Mouse (Mus musculus) MEL (cell line): ENCODE results near the gene 1110008P14Rik. TPM values are rescaled to one million over a fixed set of nuclear protein-coding genes. Genes with fewer than 3 reads are reported as not detected.

ENCODE experiments used
- DNase-seq: peaks from one replicate; pipeline ENCODE4 v3.0.0; 2011; ENCODE audit warnings: low read depth, low spot score
- H3K27ac ChIP-seq: 2 replicates; pipeline ENCODE4 v1.5.1; 2012; ENCODE audit warnings: low read depth, mild to moderate bottlenecking, control low read depth, low read length, moderate library complexity; ENCODE audit not compliant: control insufficient read depth
- H3K27me3 ChIP-seq, 2 experiments: fragments of 150-350 bp in 1 of 2; sonication (generic) in 1 of 2; 2 replicates each; pipeline ENCODE4 v1.6.1; 2012; ENCODE audit warnings: low read length in 2 of 2, mild to moderate bottlenecking in 2 of 2, improper control_type of control experiment in 1 of 2, moderate library complexity in 1 of 2; ENCODE audit not compliant: insufficient read depth in 2 of 2, control insufficient read depth in 1 of 2
- H3K36me3 ChIP-seq, 2 experiments: 2 replicates each; pipeline ENCODE4 v1.6.1; 2012 to 2014; ENCODE audit warnings: low read length in 2 of 2, improper control_type of control experiment in 1 of 2, inconsistent platforms in 1 of 2, mild to moderate bottlenecking in 1 of 2; ENCODE audit not compliant: insufficient read depth in 2 of 2, control insufficient read depth in 1 of 2
- H3K4me1 ChIP-seq, 2 experiments: fragments of 150-350 bp in 1 of 2; sonication (generic) in 1 of 2; 2 replicates each; pipeline ENCODE4 v1.6.1; 2012; ENCODE audit warnings: low read length in 2 of 2, improper control_type of control experiment in 1 of 2, mild to moderate bottlenecking in 1 of 2; ENCODE audit not compliant: insufficient read depth in 2 of 2, control insufficient read depth in 1 of 2
- H3K4me3 ChIP-seq, 2 experiments: fragments of 150-350 bp in 1 of 2; sonication (generic) in 1 of 2; 2 replicates each; pipeline ENCODE4 v1.5.1; 2012; ENCODE audit warnings: low read depth in 2 of 2, low read length in 2 of 2, mild to moderate bottlenecking in 2 of 2, moderate library complexity in 2 of 2, control low read depth in 1 of 2, improper control_type of control experiment in 1 of 2; ENCODE audit not compliant: control insufficient read depth in 1 of 2, insufficient read depth in 1 of 2
- H3K79me2 ChIP-seq: 2 replicates; pipeline ENCODE4 v1.6.1; 2012; ENCODE audit warnings: mild to moderate bottlenecking, low read length, moderate library complexity; ENCODE audit not compliant: control insufficient read depth, poor library complexity, insufficient read depth
- H3K9ac ChIP-seq: 2 replicates; pipeline ENCODE4 v1.6.1; 2012; ENCODE audit warnings: low read depth, mild to moderate bottlenecking, control low read depth, low read length, moderate library complexity; ENCODE audit not compliant: control insufficient read depth, poor library complexity, severe bottlenecking
- H3K9me3 ChIP-seq: fragments of 150-350 bp; sonication (generic); replicated peaks from 2 replicates; pipeline ENCODE4 v1.6.1; 2012; ENCODE audit warnings: mild to moderate bottlenecking, low read length, improper control_type of control experiment, moderate library complexity; ENCODE audit not compliant: insufficient read depth
- CTCF ChIP-seq, 3 experiments: IDR thresholded peaks in 2 of 3; conservative IDR thresholded peaks in 1 of 3; 2 replicates each; pipeline ENCODE4 v1.5.1; 2011 to 2012; ENCODE audit warnings: low read length in 3 of 3, low read depth in 2 of 3, mild to moderate bottlenecking in 2 of 3, improper control_type of control experiment in 1 of 3, inconsistent platforms in 1 of 3, mixed read lengths in 1 of 3, moderate library complexity in 1 of 3; ENCODE audit not compliant: control insufficient read depth in 1 of 3, insufficient read depth in 1 of 3, poor library complexity in 1 of 3, severe bottlenecking in 1 of 3
- JUND ChIP-seq: IDR thresholded peaks from 2 replicates; pipeline ENCODE4 v1.6.1; 2011; ENCODE audit warnings: low read depth, mild to moderate bottlenecking, improper control_type of control experiment, low read length
- KAT2A ChIP-seq: conservative IDR thresholded peaks from 2 replicates; pipeline ENCODE4 v1.6.1; 2012; ENCODE audit warnings: low read depth, low read length, improper control_type of control experiment, inconsistent platforms
- MAFK ChIP-seq: IDR thresholded peaks from 2 replicates; pipeline ENCODE4 v1.6.1; 2011; ENCODE audit warnings: low read depth, mild to moderate bottlenecking, low read length, improper control_type of control experiment, borderline replicate concordance
- MAX ChIP-seq: IDR thresholded peaks from 2 replicates; pipeline ENCODE4 v1.6.1; 2011; ENCODE audit warnings: low read length, improper control_type of control experiment
- MAZ ChIP-seq: IDR thresholded peaks from 2 replicates; pipeline ENCODE4 v1.6.1; 2012; ENCODE audit warnings: low read depth, mild to moderate bottlenecking, inconsistent platforms, low read length, improper control_type of control experiment
- NRF1 ChIP-seq: IDR thresholded peaks from 2 replicates; pipeline ENCODE4 v1.6.1; 2014; ENCODE audit warnings: low read depth, mild to moderate bottlenecking, inconsistent platforms, low read length, improper control_type of control experiment, moderate library complexity; ENCODE audit not compliant: poor library complexity, insufficient read depth, severe bottlenecking
- POLR2AphosphoS5 ChIP-seq: IDR thresholded peaks from 2 replicates; pipeline ENCODE4 v1.6.1; 2012; ENCODE audit warnings: low read depth, borderline replicate concordance, mild to moderate bottlenecking, inconsistent platforms, low read length, moderate library complexity, mixed read lengths
- SIN3A ChIP-seq: IDR thresholded peaks from 2 replicates; pipeline ENCODE4 v1.6.1; 2012; ENCODE audit warnings: low read length, improper control_type of control experiment, inconsistent platforms
- TCF12 ChIP-seq: IDR thresholded peaks from 2 replicates; pipeline ENCODE4 v1.6.1; 2014; ENCODE audit warnings: low read depth, mild to moderate bottlenecking, inconsistent platforms, low read length, improper control_type of control experiment, moderate library complexity
- ZKSCAN1 ChIP-seq: IDR thresholded peaks from 2 replicates; pipeline ENCODE4 v1.6.1; 2012; ENCODE audit warnings: low read depth, mild to moderate bottlenecking, inconsistent platforms, low read length, improper control_type of control experiment, moderate library complexity
- polyA plus RNA-seq, 2 experiments: library from polyadenylated mRNA; stranded (reverse) in 1 of 2; unstranded in 1 of 2; fragments of >175 nt in 1 of 2; fragments of >200 nt in 1 of 2; gene quantifications; 2 replicates each; pipeline versions ENCODE4 v1.2.1 to v1.2.4; 2012; ENCODE audit warnings: low replicate concordance in 2 of 2, low read depth in 1 of 2; ENCODE audit not compliant: insufficient read length in 2 of 2, insufficient read depth in 1 of 2, missing spikeins in 1 of 2
- total RNA-seq: library from RNA; depleted of rRNA; stranded (reverse); fragments of 300-350 nt; gene quantifications from 2 replicates; pipeline ENCODE4 v1.2.3, GENCODE M21; 2012

Gene 1110008P14Rik
- total and polyA plus RNA-seq, 3 experiments = 62.9 to 63.5 TPM; not detected in 1

DNA sequence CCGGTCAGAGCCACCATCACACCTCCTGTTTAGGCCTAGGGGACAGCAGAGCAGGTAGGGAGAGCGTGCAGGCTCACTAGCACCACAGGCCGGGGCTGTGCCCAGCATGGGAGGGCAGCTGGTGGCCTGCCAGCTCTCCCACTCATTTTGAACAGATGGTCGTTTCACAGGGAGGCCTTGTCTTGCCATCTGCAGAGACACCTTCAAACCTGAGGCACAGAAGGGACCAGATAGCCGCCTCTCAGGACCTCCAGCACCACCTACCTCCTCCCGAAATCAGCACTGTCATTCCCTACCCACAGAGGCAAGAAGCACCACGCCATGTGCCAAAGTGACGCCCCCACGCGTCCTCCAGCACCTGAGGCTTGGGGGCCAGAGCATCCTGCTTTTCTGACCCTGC is 37.7 kb downstream of the 1110008P14Rik start:
- Histone ChIP-seq H3K9me3 (no peaks in the 10 kb centered on the region), H3K27ac (no peak overlapping the region), H3K9ac (no peak overlapping the region), H3K4me3 (no peak overlapping the region), H3K4me1 (no peaks in the 10 kb centered on the region), H3K36me3 (no peaks in the 10 kb centered on the region), H3K79me2 (no peaks in the 10 kb centered on the region), H3K27me3 (no peaks in the 10 kb centered on the region)
- TF ChIP-seq SIN3A (no peak), MAZ (no peak)
- DNase-seq = no peak

DNA sequence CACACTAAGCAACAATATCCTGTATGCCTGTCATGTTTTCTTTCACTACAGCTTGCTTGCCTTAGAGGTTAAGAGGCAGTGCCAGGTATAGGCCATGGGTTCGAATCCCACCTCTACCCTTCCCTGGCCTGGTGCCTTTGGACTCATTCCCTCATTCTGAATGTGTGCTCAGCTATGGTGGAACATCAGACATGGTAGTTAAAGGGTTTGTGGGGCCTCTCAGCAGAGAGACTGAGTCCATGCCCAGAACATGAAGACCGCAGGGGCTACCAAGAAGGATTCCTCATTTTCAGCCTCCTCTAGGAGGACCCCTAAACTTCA is 38.4 kb downstream of the 1110008P14Rik start:
- no peaks in the 10 kb centered on the region for H3K36me3 ChIP-seq
- H3K27ac ChIP-seq = no peak overlapping the region
- H3K27me3 ChIP-seq = no peaks in the 10 kb centered on the region
- TF ChIP-seq KAT2A (no peak), JUND (no peak), NRF1 (no peak), MAZ (no peak)
- no peaks in the 10 kb centered on the region for H3K4me1 ChIP-seq
- no peaks in the 10 kb centered on the region for H3K9me3 ChIP-seq
- no peak for DNase-seq
- H3K79me2 ChIP-seq = no peaks in the 10 kb centered on the region
- H3K4me3 ChIP-seq = no peak overlapping the region
- H3K9ac ChIP-seq = no peak overlapping the region

DNA sequence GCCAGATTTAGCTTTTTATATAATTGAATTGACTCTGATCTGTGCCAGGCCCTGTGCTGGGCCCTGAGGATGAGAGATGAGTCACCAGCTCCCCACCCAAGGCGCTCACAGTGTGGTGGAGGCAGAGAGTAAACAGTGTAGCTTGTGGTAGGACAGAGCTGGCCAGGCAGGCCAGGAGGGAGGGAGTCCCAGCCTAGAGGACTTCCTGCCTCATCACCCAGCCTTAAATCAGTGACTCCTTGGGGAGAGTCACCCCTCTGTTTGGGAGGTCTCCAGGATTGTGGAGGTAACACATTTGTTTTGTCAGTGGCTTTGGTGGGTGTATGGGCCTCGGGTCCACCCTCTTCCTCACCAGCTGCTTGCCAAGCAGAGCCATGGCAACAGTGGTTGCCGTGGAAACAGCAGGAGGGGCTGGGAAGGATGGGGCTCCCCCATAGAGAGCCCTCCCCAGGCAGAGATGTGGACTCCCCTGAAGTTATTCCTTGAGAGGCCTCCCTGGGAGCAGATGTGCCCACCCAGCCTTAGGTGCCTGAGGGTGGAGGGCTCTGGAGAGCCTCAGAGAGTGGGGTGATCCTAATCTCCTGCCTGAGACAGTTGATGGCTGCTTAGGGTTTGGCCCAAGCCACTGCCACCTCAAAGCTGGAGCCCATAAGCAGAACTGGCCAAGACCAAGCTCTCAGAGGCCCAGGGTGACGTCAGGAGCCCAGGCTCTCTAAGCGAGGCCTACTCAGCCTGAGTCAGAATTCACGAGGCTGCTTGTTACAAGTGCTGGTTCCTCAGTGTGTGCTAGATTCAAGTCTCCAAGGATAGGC is 39.0 kb downstream of the 1110008P14Rik start:
- no peak for DNase-seq
- no peak overlapping the region for H3K27ac ChIP-seq
- no peak for TF ChIP-seq TCF12
- no peak for TF ChIP-seq CTCF (IDR thresholded peaks at IDR 0.05 in 2 of 3, conservative IDR thresholded peaks at IDR 0.05 in 1 of 3; ENCODE audit: control insufficient read depth in 1 of 3, insufficient read depth in 1 of 3, low read depth in 2 of 3, low read length in 3 of 3, poor library complexity in 1 of 3, severe bottlenecking in 1 of 3)
- TF ChIP-seq MAX = no peak
- TF ChIP-seq POLR2AphosphoS5 = no peak
- TF ChIP-seq ZKSCAN1 = no peak
- TF ChIP-seq MAFK = no peak
- TF ChIP-seq NRF1 = no peak

More for the DNA sequence above, 39.0 kb downstream of the 1110008P14Rik start:
- Histone ChIP-seq H3K36me3 (no peaks in the 10 kb centered on the region), H3K9me3 (no peaks in the 10 kb centered on the region), H3K4me1 (no peaks in the 10 kb centered on the region), H3K4me3 (no peak overlapping the region), H3K27me3 (no peaks in the 10 kb centered on the region), H3K9ac (no peak overlapping the region), H3K79me2 (no peaks in the 10 kb centered on the region)
